Mouse (Mus musculus) neural tube, embryonic 15.5 days (tissue): Measurements from ENCODE around the gene Pop7. TPM values are rescaled to one million over a fixed set of nuclear protein-coding genes. Genes with fewer than 3 reads are reported as not detected.

Experiments used
- ATAC-seq: fragments of 200-750 bp; cut with Nextera tagmentation; 2 replicates; pipeline ENCODE4 v1.8.0; 2017; ENCODE audit warnings: mild to moderate bottlenecking, moderate TSS enrichment, moderate library complexity; ENCODE audit not compliant: low FRiP score
- H3K27ac ChIP-seq: fragments of 300-500 bp; sonication (generic); replicated peaks from 2 replicates; pipeline ENCODE4 v1.5.1; 2015; ENCODE audit warnings: mild to moderate bottlenecking, inconsistent platforms
- H3K27me3 ChIP-seq: fragments of 300-500 bp; sonication (generic); replicated peaks from 2 replicates; pipeline ENCODE4 v1.6.1; 2015; ENCODE audit warnings: inconsistent platforms
- H3K36me3 ChIP-seq: fragments of 300-500 bp; sonication (generic); 2 replicates; pipeline ENCODE4 v1.6.1; 2015; ENCODE audit warnings: inconsistent platforms
- H3K4me1 ChIP-seq: fragments of 300-500 bp; sonication (generic); 2 replicates; pipeline ENCODE4 v1.6.1; 2015; ENCODE audit warnings: inconsistent platforms
- H3K4me2 ChIP-seq: fragments of 300-500 bp; sonication (generic); 2 replicates; pipeline ENCODE4 v1.6.1; 2015; ENCODE audit warnings: inconsistent platforms, mild to moderate bottlenecking, moderate library complexity
- H3K4me3 ChIP-seq: fragments of 300-500 bp; sonication (generic); replicated peaks from 2 replicates; pipeline ENCODE4 v1.5.1; 2015; ENCODE audit warnings: mild to moderate bottlenecking, inconsistent platforms
- H3K9ac ChIP-seq: fragments of 300-500 bp; sonication (generic); replicated peaks from 2 replicates; pipeline ENCODE4 v1.6.1; 2015; ENCODE audit warnings: mild to moderate bottlenecking, inconsistent platforms
- H3K9me3 ChIP-seq: fragments of 300-500 bp; sonication (generic); replicated peaks from 2 replicates; pipeline ENCODE4 v1.6.1; 2016; ENCODE audit warnings: inconsistent platforms
- WGBS: fragments of 180-500 bp; shearing (Covaris S2); methylation state at CpG from one replicate; pipeline ENCODE4 v1.1.7; 2015; ENCODE audit warnings: mixed read lengths; 5-methylcytosine and 5-hydroxymethylcytosine counted together
- polyA plus RNA-seq: library from polyadenylated mRNA; unstranded; fragments of >200 nt; fragmentation: Nextera tagmentation; extraction: Ambion mirVana; gene quantifications from 2 replicates; pipeline ENCODE4 v1.2.1, GENCODE M21; 2015

Gene Pop7
- polyA plus RNA-seq, 1 experiment from 2014 or later = 81.6 TPM

- Histone ChIP-seq H3K27me3 (peaks cover 19% of the 10 kb centered on the region), H3K36me3 (no peaks in the 10 kb centered on the region), H3K4me3 (peak overlapping the region; percentile 21), H3K9ac (peak overlapping the region; percentile 26; the same call in 1 of the 2 replicates), H3K4me1 (peaks cover 11% of the 10 kb centered on the region), H3K9me3 (no peaks in the 10 kb centered on the region), H3K4me2 (peak overlapping the region; percentile 50), H3K27ac (no peak overlapping the region)
- no peak for ATAC-seq
- 6% methylated on average over 29 of the region's 30 CpGs for WGBS
Observed at GRCm38 (mm10) chr5:137485071-137485850, 17.1 kb downstream of the Pop7 start.

- Histone ChIP-seq H3K4me2 (no peak overlapping the region), H3K4me1 (peaks cover 11% of the 10 kb centered on the region), H3K27me3 (peaks cover 19% of the 10 kb centered on the region), H3K27ac (no peak overlapping the region), H3K36me3 (no peaks in the 10 kb centered on the region), H3K4me3 (no peak overlapping the region), H3K9me3 (no peaks in the 10 kb centered on the region), H3K9ac (no peak overlapping the region)
- 10% methylated on average over 8 of the region's 8 CpGs for WGBS
- ATAC-seq = no peak
Observed at GRCm38 (mm10) chr5:137481897-137482296, 20.4 kb downstream of the Pop7 start.

- Histone ChIP-seq H3K4me3 (no peak overlapping the region), H3K9ac (no peak overlapping the region), H3K27ac (no peak overlapping the region), H3K9me3 (no peaks in the 10 kb centered on the region), H3K4me2 (no peak overlapping the region), H3K36me3 (no peaks in the 10 kb centered on the region), H3K27me3 (peaks cover 19% of the 10 kb centered on the region), H3K4me1 (peaks cover 11% of the 10 kb centered on the region)
- no peak for ATAC-seq
Observed at GRCm38 (mm10) chr5:137481138-137481537, 21.2 kb downstream of the Pop7 start.

GRCm38 (mm10) chr5:137476964-137477363 is 25.4 kb downstream of the Pop7 start, which contains the start of gene Zan:
TSS of gene Zan (minus strand) at chr5:137477064.
- Histone ChIP-seq H3K4me2 (no peak within 1 kb of the TSS), H3K9ac (no peak within 1 kb of the TSS), H3K27ac (no peak within 1 kb of the TSS), H3K27me3 (no peaks in the 10 kb centered on the region), H3K4me3 (no peak within 1 kb of the TSS), H3K9me3 (no peaks in the 10 kb centered on the region), H3K4me1 (no peaks in the 10 kb centered on the region), H3K36me3 (no peaks in the 10 kb centered on the region)
- no peak for ATAC-seq
- WGBS = 85% methylated on average over 5 of the region's 5 CpGs

GRCm38 (mm10) chr5:137474351-137474750 is 28.0 kb downstream of the Pop7 start:
- Histone ChIP-seq H3K9me3 (no peaks in the 10 kb centered on the region), H3K4me1 (no peaks in the 10 kb centered on the region), H3K4me2 (no peak overlapping the region), H3K27ac (no peak overlapping the region), H3K4me3 (no peak overlapping the region), H3K27me3 (no peaks in the 10 kb centered on the region), H3K9ac (no peak overlapping the region), H3K36me3 (no peaks in the 10 kb centered on the region)
- 20% methylated on average over 2 of the region's 2 CpGs for WGBS
- no peak for ATAC-seq

- no peaks in the 10 kb centered on the region for H3K4me1 ChIP-seq
- no peak overlapping the region for H3K4me3 ChIP-seq
- no peak for ATAC-seq
- H3K36me3 ChIP-seq = no peaks in the 10 kb centered on the region
- WGBS = 66% methylated on average over 5 of the region's 5 CpGs
- H3K9ac ChIP-seq = no peak overlapping the region
- H3K4me2 ChIP-seq = no peak overlapping the region
- H3K9me3 ChIP-seq = no peaks in the 10 kb centered on the region
- no peaks in the 10 kb centered on the region for H3K27me3 ChIP-seq
- H3K27ac ChIP-seq = no peak overlapping the region
Observed at GRCm38 (mm10) chr5:137472252-137472904, 29.9 kb downstream of the Pop7 start.

- 93% methylated on average over 6 of the region's 6 CpGs for WGBS
- Histone ChIP-seq H3K27me3 (no peaks in the 10 kb centered on the region), H3K36me3 (no peaks in the 10 kb centered on the region), H3K9me3 (no peaks in the 10 kb centered on the region), H3K27ac (no peak overlapping the region), H3K4me3 (no peak overlapping the region), H3K4me2 (no peak overlapping the region), H3K4me1 (no peaks in the 10 kb centered on the region), H3K9ac (no peak overlapping the region)
- ATAC-seq = no peak
Observed at GRCm38 (mm10) chr5:137466946-137467345, 35.4 kb downstream of the Pop7 start.

GRCm38 (mm10) chr5:137465049-137465448 is 37.3 kb downstream of the Pop7 start:
- H3K36me3 ChIP-seq = no peaks in the 10 kb centered on the region
- H3K4me2 ChIP-seq = no peak overlapping the region
- no peak for ATAC-seq
- H3K27me3 ChIP-seq = no peaks in the 10 kb centered on the region
- no peaks in the 10 kb centered on the region for H3K4me1 ChIP-seq
- H3K4me3 ChIP-seq = no peak overlapping the region
- no peak overlapping the region for H3K27ac ChIP-seq
- H3K9ac ChIP-seq = no peak overlapping the region
- H3K9me3 ChIP-seq = no peaks in the 10 kb centered on the region
- 60% methylated on average over 3 of the region's 3 CpGs for WGBS

- 50% methylated on average over 7 of the region's 7 CpGs for WGBS
- no peak for ATAC-seq
- H3K36me3 ChIP-seq = no peaks in the 10 kb centered on the region
- H3K27ac ChIP-seq = no peak overlapping the region
- H3K27me3 ChIP-seq = no peaks in the 10 kb centered on the region
- no peaks in the 10 kb centered on the region for H3K9me3 ChIP-seq
- no peak overlapping the region for H3K4me2 ChIP-seq
- H3K4me3 ChIP-seq = no peak overlapping the region
- no peak overlapping the region for H3K9ac ChIP-seq
- H3K4me1 ChIP-seq = no peaks in the 10 kb centered on the region
Observed at GRCm38 (mm10) chr5:137455866-137456591, 46.3 kb downstream of the Pop7 start.

GRCm38 (mm10) chr5:137455206-137455605 is 47.1 kb downstream of the Pop7 start:
- Histone ChIP-seq H3K4me1 (no peaks in the 10 kb centered on the region), H3K36me3 (no peaks in the 10 kb centered on the region), H3K27me3 (no peaks in the 10 kb centered on the region), H3K4me2 (no peak overlapping the region), H3K9me3 (no peaks in the 10 kb centered on the region), H3K4me3 (no peak overlapping the region), H3K27ac (no peak overlapping the region), H3K9ac (no peak overlapping the region)
- WGBS = 80% methylated on average over 6 of the region's 6 CpGs
- no peak for ATAC-seq
